Mouse (Mus musculus) ovary, adult 2 months (tissue): Measurements from ENCODE around the gene Bola2. TPM values are rescaled to one million over a fixed set of nuclear protein-coding genes. Genes with fewer than 3 reads are reported as not detected.

Source experiments
- polyA plus RNA-seq: library from polyadenylated mRNA; depleted of rRNA; stranded (reverse); fragments of >200 nt; gene quantifications from 2 replicates; pipeline ENCODE4 v1.2.3, GENCODE M21; 2012; rRNA removed

The Bola2 gene
- 71.6 and 99.0 TPM in 2 replicates for polyA plus RNA-seq

DNA sequence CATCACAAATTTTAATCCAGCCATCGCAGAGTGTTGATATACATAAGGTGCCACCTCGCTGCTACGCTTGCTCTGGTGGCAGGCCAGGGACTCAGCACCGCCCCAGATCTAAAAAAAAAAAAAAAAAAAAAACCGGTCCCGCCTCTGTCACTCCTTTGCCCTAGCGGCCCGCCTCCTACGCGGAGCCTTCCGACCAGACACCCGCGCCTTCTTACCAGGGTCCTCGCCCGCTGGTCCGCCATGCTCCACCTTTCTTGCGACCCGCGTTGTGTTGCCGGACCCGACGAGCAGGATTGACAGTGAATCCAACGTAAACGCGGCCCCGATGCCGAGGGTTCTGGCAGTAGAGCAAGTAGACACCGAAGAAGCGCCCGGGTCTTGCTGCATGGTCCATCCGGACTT lies at the start of gene Bola2:
Gene Bola2, plus strand, starts transcription at position 192 of the 402 bp plus-strand sequence.

DNA sequence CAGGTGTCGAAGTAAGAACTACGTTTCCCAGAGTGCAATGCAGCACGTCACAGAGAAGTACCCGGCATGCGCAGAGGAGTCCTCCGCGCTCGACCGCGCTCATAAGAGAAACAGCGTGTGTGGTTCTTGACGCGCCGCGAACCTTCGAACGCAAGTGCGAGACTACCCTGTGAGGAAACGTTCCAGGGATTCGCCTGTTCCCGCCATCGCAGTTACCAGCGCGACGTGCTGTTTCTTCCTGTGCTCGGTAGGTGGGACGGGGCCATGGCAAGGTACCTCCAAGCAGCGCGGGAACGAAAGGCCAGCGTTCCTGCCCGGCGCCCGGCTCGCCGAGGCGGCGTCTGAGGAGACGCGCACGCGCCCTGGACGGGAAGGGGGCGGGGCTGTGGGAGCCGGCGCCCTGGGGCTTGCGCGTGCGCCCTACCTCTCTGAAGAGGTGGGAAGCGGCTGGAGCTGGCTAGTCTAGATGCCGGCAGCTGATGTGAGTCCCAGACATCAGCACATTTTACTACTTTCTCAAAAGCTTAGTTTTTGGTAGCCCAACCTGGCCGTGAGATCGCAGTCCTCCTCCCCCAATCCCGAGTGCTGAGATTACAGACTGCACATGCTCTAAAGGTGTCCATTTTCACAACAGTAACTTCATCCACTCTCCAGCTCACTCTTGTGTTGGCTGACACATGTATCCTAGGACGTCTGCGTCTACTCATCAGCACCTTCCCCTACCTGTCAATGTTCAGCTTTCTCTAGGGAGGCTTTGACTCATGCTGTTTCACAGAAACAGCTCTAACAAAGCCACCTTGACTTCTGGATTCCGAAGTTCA lies 45.8 kb upstream of the Bola2 start, which contains the start of gene Sgf29:
Gene Sgf29, plus strand, starts transcription at position 79 of the 821 bp plus-strand sequence.

GRCm38 (mm10) chr7:126676207-126676606 lies 19.0 kb upstream of the Bola2 start, which contains the start of gene Sult1a1:
Gene Sult1a1, minus strand, starts transcription at chr7:126676432.

GRCm38 (mm10) chr7:126695631-126696207 lies 518 bp downstream of the Bola2 start, which contains the start of gene Slx1b:
Gene Slx1b, minus strand, starts transcription at chr7:126695784.

GRCm38 (mm10) chr7:126707442-126708174 lies 12.4 kb downstream of the Bola2 start, which contains the start of gene Coro1a:
Gene Coro1a, minus strand, starts transcription at chr7:126707787.

Other genes starting within 250 kb of the Bola2 start
- 0.43 and 0.92 TPM in 2 replicates for gene Atp2a1, start 232.3 kb upstream of the Bola2 start, polyA plus RNA-seq
- 73.4 and 90.0 TPM in 2 replicates for gene Sh2b1, start 220.0 kb upstream of the Bola2 start, polyA plus RNA-seq
- gene Tufm, start 208.0 kb upstream of the Bola2 start, polyA plus RNA-seq: 160 and 171 TPM in 2 replicates
- gene Atxn2l, start 192.0 kb upstream of the Bola2 start, polyA plus RNA-seq: 261 and 386 TPM in 2 replicates
- gene Eif3c, start 129.0 kb upstream of the Bola2 start, polyA plus RNA-seq: 143 and 153 TPM in 2 replicates
- gene Apobr, start 110.5 kb upstream of the Bola2 start, polyA plus RNA-seq: 5.2 and 5.6 TPM in 2 replicates
- 93.1 and 135 TPM in 2 replicates for gene Cln3, start 109.6 kb upstream of the Bola2 start, polyA plus RNA-seq
- 0.42 TPM in 1 of 2 replicates, not detected in the other for gene Il27, start 100.5 kb upstream of the Bola2 start, polyA plus RNA-seq
- gene Nupr1, start 64.5 kb upstream of the Bola2 start, polyA plus RNA-seq: 135 and 164 TPM in 2 replicates
- 53.8 and 56.8 TPM in 2 replicates for gene Sgf29, start 46.1 kb upstream of the Bola2 start, polyA plus RNA-seq
- 36.6 and 41.1 TPM in 2 replicates for gene Sult1a1, start 19.0 kb upstream of the Bola2 start, polyA plus RNA-seq
- gene Slx1b, start 383 bp downstream of the Bola2 start, polyA plus RNA-seq: 35.0 and 35.2 TPM in 2 replicates
- gene Coro1a, start 12.4 kb downstream of the Bola2 start, polyA plus RNA-seq: 68.2 and 90.8 TPM in 2 replicates
- gene Mapk3, start 64.2 kb downstream of the Bola2 start, polyA plus RNA-seq: 270 and 291 TPM in 2 replicates
- 16.7 and 25.4 TPM in 2 replicates for gene Gdpd3, start 70.9 kb downstream of the Bola2 start, polyA plus RNA-seq
- 456 and 506 TPM in 2 replicates for gene Ypel3, start 81.6 kb downstream of the Bola2 start, polyA plus RNA-seq
- 3.5 and 5.3 TPM in 2 replicates for gene Tbx6, start 86.1 kb downstream of the Bola2 start, polyA plus RNA-seq
- 245 and 279 TPM in 2 replicates for gene Ppp4c, start 97.1 kb downstream of the Bola2 start, polyA plus RNA-seq
- gene Fam57b, start 102.3 kb downstream of the Bola2 start, polyA plus RNA-seq: 8.3 and 9.0 TPM in 2 replicates
- not detected in 2 replicates for gene 4930451I11Rik, start 136.2 kb downstream of the Bola2 start, polyA plus RNA-seq
- 0.12 and 0.45 TPM in 2 replicates for gene Doc2a, start 152.0 kb downstream of the Bola2 start, polyA plus RNA-seq
- gene Hirip3, start 166.6 kb downstream of the Bola2 start, polyA plus RNA-seq: 11.2 and 13.2 TPM in 2 replicates
- gene Ino80e, start 167.0 kb downstream of the Bola2 start, polyA plus RNA-seq: 82.1 and 86.8 TPM in 2 replicates
- 167 and 168 TPM in 2 replicates for gene Taok2, start 189.3 kb downstream of the Bola2 start, polyA plus RNA-seq
- gene Tmem219, start 227.5 kb downstream of the Bola2 start, polyA plus RNA-seq: 86.4 and 116 TPM in 2 replicates
- gene Kctd13, start 233.5 kb downstream of the Bola2 start, polyA plus RNA-seq: 44.3 and 45.2 TPM in 2 replicates